ENCODE assay signal across 9 mouse cellular contexts in genomic region chr1:165853729-165854420, GRCm38 (mm10).
DNase-seq lines count a peak whose midpoint lies in the region; ATAC-seq lines count a peak whose summit lies in the region.
"Had no signal": no experiment of that assay in that cellular context is flagged by ENCODE, and none has a peak within 500 bp of the region (broad histone marks: within the 10 kb centered on the region; RNA-seq: fewer than 3 reads in every experiment).

No protein-coding gene starts in this region.

- no peak overlapping the region for H3K4me3 ChIP-seq in hindbrain, embryonic 10.5 days
- H3K4me3 ChIP-seq in hindbrain, embryonic 13.5 days, result no peak overlapping the region
- H3K4me3 ChIP-seq: limb, embryonic 13.5 days had no signal

- H3K9ac ChIP-seq in hindbrain, embryonic 13.5 days, result no peak overlapping the region
- H3K9ac ChIP-seq: limb, embryonic 13.5 days had no signal

- peaks cover 27% of the 10 kb centered on the region for H3K4me1 ChIP-seq in hindbrain, embryonic 10.5 days (replicated peaks)
- peaks cover 7% of the 10 kb centered on the region for H3K4me1 ChIP-seq in hindbrain, embryonic 13.5 days (replicated peaks)

- H3K27ac ChIP-seq in hindbrain, embryonic 10.5 days, result peak overlapping the region; percentile 29; the same call in 1 of the 2 replicates
- no peak overlapping the region for H3K27ac ChIP-seq in hindbrain, embryonic 13.5 days
- H3K27ac ChIP-seq: limb, embryonic 13.5 days had no signal

- H3K4me2 ChIP-seq in hindbrain, embryonic 13.5 days, result no peak overlapping the region
- H3K4me2 ChIP-seq: limb, embryonic 13.5 days had no signal

- no peaks in the 10 kb centered on the region for H3K36me3 ChIP-seq in hindbrain, embryonic 10.5 days
- no peaks in the 10 kb centered on the region for H3K36me3 ChIP-seq in hindbrain, embryonic 13.5 days
- H3K36me3 ChIP-seq: limb, embryonic 13.5 days had no signal

- peaks cover 39% of the 10 kb centered on the region for H3K27me3 ChIP-seq in hindbrain, embryonic 10.5 days (ENCODE audit: insufficient read depth, poor library complexity, severe bottlenecking)
- peaks cover 77% of the 10 kb centered on the region for H3K27me3 ChIP-seq in hindbrain, embryonic 13.5 days

- ATAC-seq in hindbrain, embryonic 13.5 days (ENCODE audit: low FRiP score), result no peak
- peak; percentile 61 for ATAC-seq in megakaryocyte progenitor cell, adult 5-6 weeks (replicated peaks; ENCODE audit: poor library complexity)

- no peaks in the 10 kb centered on the region for H3K9me3 ChIP-seq in hindbrain, embryonic 10.5 days
- no peaks in the 10 kb centered on the region for H3K9me3 ChIP-seq in hindbrain, embryonic 13.5 days
- H3K9me3 ChIP-seq: limb, embryonic 13.5 days had no signal

- DNase-seq in hindbrain, embryonic 10.5 days (ENCODE audit: low spot score), result peak; percentile 73
- DNase-seq in R1 (ENCODE audit: low read depth, low spot score), result peak; percentile 76
- peak; percentile 71 to 87 for DNase-seq in cerebellum, postnatal 14 days
- peak; percentile 83 for DNase-seq in gastrocnemius, postnatal 10 days
- peak; percentile 17 for DNase-seq in left cerebral cortex, adult 11 months (ENCODE audit: low spot score)
- peak; percentile 72 to 90 for DNase-seq in spleen, postnatal 4 days (ENCODE audit: low spot score in 2 of 2)

- 62% methylated on average over 10 of the region's 10 CpGs for WGBS in hindbrain, embryonic 10.5 days
- WGBS in hindbrain, embryonic 13.5 days, result 60% methylated on average over 10 of the region's 10 CpGs

Comparison
In these comparisons a context has a peak if more than half of its experiments do, and no peak if none do; other contexts are left out.
1. DNase-seq: peak in every context shown above with its lines; median percentile 83 in gastrocnemius, postnatal 10 days; 81 in spleen, postnatal 4 days; 79 in cerebellum, postnatal 14 days; 76 in R1; 73 in hindbrain, embryonic 10.5 days; 17 in left cerebral cortex, adult 11 months.